Mouse (Mus musculus) layer of hippocampus, adult 18-20 months (tissue): ENCODE data around the gene Fras1. TPM values are rescaled to one million over a fixed set of nuclear protein-coding genes. Genes with fewer than 3 reads are reported as not detected.
A peak's percentile ranks its signal among the peaks of the same experiment; 100 is the strongest.

Experiments
- DNase-seq, 2 experiments: peaks; one replicate each; pipeline ENCODE4 v3.0.0; 2022; ENCODE audit warnings: low spot score in 2 of 2
- long read RNA-seq: library from polyadenylated mRNA; stranded (forward); transcript quantifications from one replicate; pipeline ENCODE4 v2.0.0, GENCODE M21; 2021
- total RNA-seq, 2 experiments: library from RNA; stranded (reverse); gene quantifications; 2 replicates each; pipeline ENCODE4 v1.2.3; 2021

The Fras1 gene
- 10 to 100 TPM; 13.7 to 14.1 TPM for total RNA-seq
- long read RNA-seq, partial matches to known transcripts = 0 of 2 reads
- long read RNA-seq, other reads (novel, unspliced or antisense) = 2 of 2 reads

GRCm38 (mm10) chr5:96373567-96373985, at the start of gene Fras1:
TSS of gene Fras1 (plus strand) at chr5:96373955.
- no peak for DNase-seq

- peak in 1 of 2 experiments; percentile 10 for DNase-seq
These were observed 42.6 kb upstream of the Fras1 start for GRCm38 (mm10) chr5:96331048-96331737.

GRCm38 (mm10) chr5:96331738-96332070, 42.1 kb upstream of the Fras1 start:
- no peak for DNase-seq

DNA sequence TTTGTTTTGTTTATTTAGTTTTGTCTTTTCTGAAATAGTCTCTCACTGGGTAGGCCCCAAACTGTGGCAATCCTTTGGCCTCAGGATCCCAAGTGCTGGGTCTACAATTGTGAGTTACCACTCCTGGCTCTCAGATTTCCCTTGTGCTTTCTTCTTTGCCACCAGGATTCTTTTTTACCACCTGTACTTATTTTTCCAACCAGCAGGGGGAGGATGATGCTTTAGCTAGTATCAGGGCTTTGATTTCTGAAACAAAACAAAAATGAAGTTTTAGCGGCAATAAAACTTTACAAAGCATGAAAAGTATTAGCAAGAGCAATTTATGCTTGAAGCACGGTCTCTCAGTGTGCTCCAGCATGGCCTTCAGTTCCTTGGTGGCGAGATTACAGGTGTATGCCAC, 39.8 kb upstream of the Fras1 start:
- peak in 1 of 2 experiments; percentile 31 for DNase-seq

- no peak for DNase-seq
These were observed 33.2 kb upstream of the Fras1 start for GRCm38 (mm10) chr5:96340564-96340963.

DNA sequence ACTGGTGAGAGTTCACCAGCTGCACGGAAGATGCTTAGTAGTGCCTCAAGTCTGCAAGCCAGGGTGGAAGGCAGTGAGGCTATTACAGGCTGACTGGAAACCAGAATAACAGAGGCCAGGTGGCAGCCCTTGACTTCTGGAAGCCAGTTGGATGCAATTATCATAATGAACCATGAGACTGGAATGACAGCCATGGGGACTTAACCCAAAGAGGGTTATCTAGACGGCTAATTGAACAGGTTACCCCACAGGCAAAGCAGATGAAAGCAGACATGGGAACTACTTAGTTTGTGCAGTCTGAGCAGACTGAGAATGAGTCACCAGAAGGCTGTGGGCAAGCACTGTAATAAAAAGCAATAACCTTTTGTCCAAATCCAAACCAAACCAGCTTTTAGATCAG, 28.8 kb upstream of the Fras1 start:
- no peak for DNase-seq

- DNase-seq = no peak
These were observed 21.8 kb upstream of the Fras1 start for GRCm38 (mm10) chr5:96351963-96352362.

- no peak for DNase-seq
These were observed 9.8 kb upstream of the Fras1 start for GRCm38 (mm10) chr5:96363950-96364349.

DNA sequence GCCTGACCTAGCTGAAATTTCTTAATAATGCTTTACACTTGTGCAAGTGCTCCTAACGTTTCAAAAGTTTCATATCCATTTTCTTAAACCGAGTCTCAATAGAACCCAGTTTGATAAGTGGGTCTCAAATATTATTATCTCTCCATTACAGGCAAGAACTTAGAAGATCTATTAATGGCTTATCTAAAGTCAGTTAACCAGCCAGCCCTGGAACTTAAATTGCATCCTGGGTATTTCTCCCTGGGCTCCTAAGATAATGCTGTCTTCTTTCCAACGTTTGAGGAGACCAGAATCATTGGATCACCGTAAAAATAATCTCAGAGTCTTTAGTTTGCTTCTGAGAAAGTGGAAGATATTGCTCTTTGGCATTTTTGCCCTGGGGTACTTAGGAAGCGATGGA, 8.2 kb upstream of the Fras1 start:
- DNase-seq = no peak

DNA sequence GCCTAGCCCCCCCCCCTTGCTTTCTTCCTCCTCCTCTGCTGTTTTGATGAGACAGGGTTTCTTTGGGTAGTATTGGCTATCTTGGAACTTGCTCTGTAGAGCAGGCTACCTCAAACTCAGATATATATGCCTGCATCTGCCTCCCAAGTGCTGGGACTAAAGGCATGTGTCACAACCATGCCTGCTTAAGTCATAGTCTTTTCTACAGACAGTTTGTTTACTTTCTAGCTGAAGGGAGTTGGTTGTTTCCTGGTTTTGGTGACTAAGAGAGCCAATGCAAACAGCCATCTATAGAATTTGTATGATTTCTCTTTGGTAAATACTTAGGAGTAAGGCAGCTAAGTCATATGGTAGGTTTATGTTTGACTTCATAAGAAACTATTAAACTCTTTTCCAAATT, 6.5 kb upstream of the Fras1 start:
- no peak for DNase-seq

DNA sequence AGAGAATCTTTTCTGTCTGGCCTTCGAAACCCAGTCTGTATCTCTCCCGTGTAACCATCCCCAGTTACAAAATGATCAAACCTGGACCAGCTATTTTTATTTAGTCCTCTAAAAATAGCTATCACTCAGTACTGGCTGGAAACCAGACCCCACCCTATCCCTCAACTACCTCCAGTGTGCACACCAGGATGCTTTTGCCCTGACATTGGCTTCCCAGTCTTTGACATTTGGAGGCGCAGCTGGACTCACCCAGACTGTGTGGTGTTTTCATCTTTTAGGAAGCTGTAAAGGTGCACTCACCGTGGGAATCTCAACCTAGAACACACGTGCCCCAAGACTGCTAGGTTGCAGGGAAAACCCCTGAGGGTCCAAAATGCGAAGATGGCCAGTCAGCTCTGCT, 649 bp upstream of the Fras1 start:
- DNase-seq = no peak

DNA sequence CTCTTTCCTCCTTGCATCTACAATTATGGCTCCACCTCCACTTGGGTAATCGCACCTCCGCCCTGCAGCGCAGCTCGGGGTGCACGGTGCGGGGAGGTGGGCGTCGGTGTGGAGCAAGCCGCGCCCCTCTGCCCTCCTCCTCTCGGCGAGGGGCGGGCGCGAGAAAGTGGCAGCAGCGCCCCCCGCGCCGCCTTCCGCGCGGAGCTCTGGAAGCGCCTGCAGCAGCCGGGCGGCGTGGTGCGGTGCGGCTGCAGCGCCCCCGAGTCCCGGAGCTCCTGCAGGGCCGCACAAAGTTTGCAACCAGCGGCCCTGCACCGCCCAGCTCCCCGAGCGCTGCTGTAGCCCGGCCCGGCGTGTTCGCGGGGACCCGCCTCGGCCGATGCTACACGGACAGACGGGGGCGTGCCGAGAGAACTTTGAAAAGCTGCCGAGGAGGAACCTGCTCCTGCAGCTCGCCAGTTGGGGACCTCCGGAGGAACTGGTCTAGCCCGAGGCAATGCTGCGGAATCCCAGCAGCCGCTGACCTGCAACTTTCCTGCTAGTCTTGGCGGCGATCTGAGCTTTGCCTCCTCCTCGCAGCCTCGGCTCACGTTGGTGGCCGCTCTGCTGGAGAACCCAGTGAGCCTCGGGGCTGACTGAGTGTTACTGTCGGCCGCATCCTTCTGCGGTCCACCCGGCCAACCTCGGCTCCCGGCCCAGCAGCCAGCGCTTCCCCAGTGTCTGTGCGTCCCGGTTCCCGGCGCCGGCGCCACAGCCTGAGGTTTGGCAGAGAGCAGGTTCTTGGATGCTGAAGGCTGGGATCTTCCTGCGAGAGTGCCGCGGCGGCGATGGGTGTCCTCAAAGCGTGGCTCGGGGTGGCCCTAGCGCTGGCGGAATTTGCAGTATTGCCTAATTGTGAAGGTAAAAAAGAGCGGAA, 489 bp downstream of the Fras1 start:
- DNase-seq = peak; percentile 48 to 71

DNA sequence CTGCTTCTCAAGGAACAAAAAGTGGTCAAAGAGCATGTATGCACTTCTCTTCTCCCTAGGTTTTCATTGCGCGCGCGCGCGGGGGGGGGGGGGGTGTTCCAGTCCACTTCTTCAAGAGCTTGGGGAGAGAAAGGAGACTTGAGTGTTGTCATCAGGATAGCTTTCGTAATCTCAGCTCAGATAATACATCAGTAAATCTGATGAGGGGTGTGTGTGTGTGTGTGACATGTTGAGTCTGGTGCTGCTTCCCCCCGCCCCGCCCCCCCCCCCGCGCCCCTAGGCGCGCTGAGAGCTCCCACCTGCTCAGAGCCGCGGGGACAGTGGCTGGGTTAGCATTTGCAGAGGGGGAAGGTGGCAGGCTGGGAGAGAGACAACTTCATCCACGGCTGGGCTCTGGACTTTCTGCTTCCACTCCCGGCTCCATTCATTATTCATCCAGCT, 1.7 kb downstream of the Fras1 start:
- no peak for DNase-seq

DNA sequence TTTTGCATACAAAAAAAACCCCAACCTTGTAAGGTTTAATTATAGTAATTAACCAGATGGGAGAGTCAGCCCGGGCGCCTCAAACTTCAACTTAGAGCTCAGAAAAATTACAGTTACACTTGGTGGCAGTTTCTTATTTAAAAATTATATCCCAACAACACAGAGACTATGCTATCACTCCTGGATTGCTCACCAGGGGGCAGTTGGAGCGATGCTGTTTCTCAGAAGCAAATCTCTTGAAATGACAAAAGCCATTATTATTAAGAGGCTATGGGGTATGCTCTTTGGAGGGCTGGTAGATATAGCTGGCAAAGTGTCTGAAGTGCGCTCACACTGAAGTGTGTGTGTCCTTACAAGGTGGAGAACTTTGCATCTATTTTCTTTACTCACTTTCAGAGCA, 2.5 kb downstream of the Fras1 start:
- peak in 1 of 2 experiments; percentile 48 for DNase-seq

DNA sequence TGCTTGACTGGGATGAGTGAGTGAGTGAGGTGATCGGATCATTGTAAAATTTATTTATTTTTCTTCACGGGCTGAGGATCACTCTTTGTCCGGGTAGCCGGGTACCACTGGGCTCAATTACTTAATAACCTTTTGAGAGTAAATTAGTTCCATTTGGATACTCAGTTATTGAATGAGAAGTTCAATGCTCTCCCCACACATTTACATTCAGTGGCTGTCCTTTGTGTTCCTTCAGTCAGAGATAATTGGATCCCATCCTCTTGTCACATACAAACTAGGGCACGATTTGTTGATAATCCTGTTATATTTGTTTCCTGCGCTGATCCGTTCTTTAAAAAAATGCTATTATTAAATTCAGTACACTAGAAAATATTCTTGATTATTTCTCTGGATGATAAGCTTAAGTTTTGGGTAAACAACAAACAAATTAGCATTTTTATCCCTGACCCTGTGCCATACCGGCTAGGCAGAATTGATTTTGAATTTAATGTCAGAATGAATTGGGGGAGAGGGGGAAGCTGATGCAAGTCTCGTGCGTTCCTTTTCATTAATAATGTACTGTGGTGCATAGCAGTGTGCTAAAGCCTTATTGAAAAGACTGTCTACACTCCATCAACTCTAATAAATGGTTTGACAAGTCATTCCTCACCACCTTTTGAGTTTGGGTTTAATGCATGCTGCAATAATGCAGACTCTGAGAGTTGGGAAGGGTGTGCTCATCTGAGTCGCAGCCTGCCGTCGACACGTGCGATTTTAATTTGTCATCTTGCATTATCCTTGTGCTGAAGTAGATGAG, 12.6 kb downstream of the Fras1 start:
- DNase-seq = no peak

- no peak for DNase-seq
These were observed 14.6 kb downstream of the Fras1 start for GRCm38 (mm10) chr5:96388306-96388705.

DNA sequence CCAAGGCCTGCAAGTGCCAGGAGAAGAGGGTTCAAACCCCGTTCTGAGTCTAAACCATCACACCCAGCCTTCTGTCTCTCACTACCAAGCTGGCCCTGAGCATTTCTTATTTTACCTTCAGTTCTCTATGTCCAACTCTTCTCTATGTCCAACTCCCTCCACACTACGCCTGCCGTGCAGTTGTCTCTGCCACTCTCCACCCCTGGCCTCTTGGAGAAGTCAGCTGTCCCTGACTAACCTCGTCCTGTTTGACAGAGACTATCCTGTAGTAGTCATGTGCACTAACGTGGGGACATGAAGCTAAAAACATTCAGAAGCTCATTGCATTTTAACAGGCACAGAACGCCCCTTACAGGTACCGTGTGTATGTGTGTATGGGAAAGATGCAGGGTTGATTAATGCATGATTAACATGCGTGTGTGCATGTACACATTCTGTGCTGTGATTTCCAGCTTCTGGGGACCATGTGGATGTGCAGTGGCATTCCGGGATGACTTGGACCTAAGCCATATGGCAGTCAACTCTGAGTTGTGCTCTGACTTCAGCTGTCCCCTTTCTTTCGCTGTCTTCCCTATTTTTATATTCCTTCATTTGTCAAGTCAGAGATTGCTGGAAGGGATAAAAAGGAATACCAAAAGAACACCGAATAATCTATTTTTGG, 16.3 kb downstream of the Fras1 start:
- no peak for DNase-seq

- DNase-seq = no peak
These were observed 17.3 kb downstream of the Fras1 start for GRCm38 (mm10) chr5:96391086-96391485.

- DNase-seq = no peak
These were observed 21.2 kb downstream of the Fras1 start for GRCm38 (mm10) chr5:96394947-96395346.

GRCm38 (mm10) chr5:96395786-96396650, 22.3 kb downstream of the Fras1 start:
- DNase-seq = no peak
